ENCODE assay signal across 30 mouse cellular contexts in genomic region chr12:103962337-103962736, GRCm38 (mm10). TPM values are rescaled to one million over a fixed set of nuclear protein-coding genes. Genes with fewer than 3 reads are reported as not detected.
A peak's percentile ranks its signal among the peaks of the same experiment; 100 is the strongest.
DNase-seq lines count a peak whose midpoint lies in the region; ATAC-seq and TF ChIP-seq lines count a peak whose summit lies in the region.
"Had no signal": no experiment of that assay in that cellular context is flagged by ENCODE, and none has a peak within 500 bp of the region (broad histone marks: within the 10 kb centered on the region; RNA-seq: fewer than 3 reads in every experiment).

No protein-coding gene starts in this region.

- no peaks in the 10 kb centered on the region for H3K36me3 ChIP-seq in kidney, embryonic 14.5 days (ENCODE audit: control insufficient read depth, insufficient read depth, low read length)
- H3K36me3 ChIP-seq in kidney, embryonic 16.5 days (ENCODE audit: insufficient read depth, low read length), result no peaks in the 10 kb centered on the region
- no peaks in the 10 kb centered on the region for H3K36me3 ChIP-seq in liver, postnatal 0 days (replicated peaks; ENCODE audit: insufficient read depth, low read length)
- H3K36me3 ChIP-seq in liver, embryonic 11.5 days (ENCODE audit: control insufficient read depth, insufficient read depth, low read length), result no peaks in the 10 kb centered on the region
- H3K36me3 ChIP-seq in myocyte (ENCODE audit: control insufficient read depth, insufficient read depth), result no peaks in the 10 kb centered on the region
- no peaks in the 10 kb centered on the region for H3K36me3 ChIP-seq in heart, embryonic 10.5 days
- H3K36me3 ChIP-seq: embryonic facial prominence, embryonic 12.5 days; embryonic facial prominence, embryonic 15.5 days; heart, embryonic 12.5 days; heart, embryonic 15.5 days; hindbrain, embryonic 10.5 days; hindbrain, embryonic 13.5 days had no signal

- no peaks in the 10 kb centered on the region for H3K27me3 ChIP-seq in kidney, embryonic 14.5 days (ENCODE audit: control insufficient read depth, insufficient read depth, low read length)
- no peaks in the 10 kb centered on the region for H3K27me3 ChIP-seq in kidney, embryonic 16.5 days (ENCODE audit: insufficient read depth, low read length)
- H3K27me3 ChIP-seq in liver, postnatal 0 days (ENCODE audit: insufficient read depth, low read length), result no peaks in the 10 kb centered on the region
- H3K27me3 ChIP-seq in liver, embryonic 11.5 days (replicated peaks; ENCODE audit: control insufficient read depth, insufficient read depth, low read length), result no peaks in the 10 kb centered on the region
- H3K27me3 ChIP-seq in myocyte (ENCODE audit: control insufficient read depth, insufficient read depth, insufficient read length), result no peaks in the 10 kb centered on the region
- H3K27me3 ChIP-seq in heart, embryonic 10.5 days (ENCODE audit: insufficient read depth, poor library complexity, severe bottlenecking), result no peaks in the 10 kb centered on the region
- H3K27me3 ChIP-seq: embryonic facial prominence, embryonic 12.5 days; embryonic facial prominence, embryonic 15.5 days; heart, embryonic 12.5 days; heart, embryonic 15.5 days; hindbrain, embryonic 13.5 days had no signal

- no peak overlapping the region for H3K27ac ChIP-seq in kidney, embryonic 14.5 days (ENCODE audit: low read depth, low read length)
- no peak overlapping the region for H3K27ac ChIP-seq in kidney, embryonic 16.5 days (ENCODE audit: low read length)
- peak overlapping the region; percentile 84 for H3K27ac ChIP-seq in liver, postnatal 0 days (ENCODE audit: low read depth)
- no peak overlapping the region for H3K27ac ChIP-seq in liver, embryonic 11.5 days (ENCODE audit: low read depth, low read length)
- no peak overlapping the region for H3K27ac ChIP-seq in heart, embryonic 10.5 days
- H3K27ac ChIP-seq: embryonic facial prominence, embryonic 12.5 days; embryonic facial prominence, embryonic 15.5 days; gastrocnemius, adult 2 months; heart, embryonic 15.5 days; hindbrain, embryonic 10.5 days; hindbrain, embryonic 13.5 days had no signal

- DNase-seq in liver, postnatal 0 days, result no peak
- no peak for DNase-seq in liver, embryonic 11.5 days (ENCODE audit: low spot score)
- no peak for DNase-seq in heart, embryonic 10.5 days (ENCODE audit: low spot score)
- DNase-seq: adrenal gland, postnatal 25 days; cerebellum, adult 18-20 months; cerebellum, adult 9-10 months; cerebellum, postnatal 14 days; forebrain, postnatal 0 days; gastrocnemius, adult 2 months; gastrocnemius, postnatal 14 days; heart, adult 11 months; heart, postnatal 10 days; heart, postnatal 36 days had no signal

- no peaks in the 10 kb centered on the region for H3K9me3 ChIP-seq in kidney, embryonic 14.5 days (ENCODE audit: control insufficient read depth, low read length)
- no peaks in the 10 kb centered on the region for H3K9me3 ChIP-seq in kidney, embryonic 16.5 days (ENCODE audit: low read length)
- no peaks in the 10 kb centered on the region for H3K9me3 ChIP-seq in liver, postnatal 0 days (ENCODE audit: low read length)
- no peaks in the 10 kb centered on the region; the same call in 1 of the 2 replicates for H3K9me3 ChIP-seq in liver, embryonic 11.5 days (ENCODE audit: control insufficient read depth, low read length)
- H3K9me3 ChIP-seq in heart, embryonic 10.5 days, result 0 out of 2 replicates have a peak, but pooled peaks cover 8% of the 10 kb centered on the region
- H3K9me3 ChIP-seq: embryonic facial prominence, embryonic 12.5 days; embryonic facial prominence, embryonic 15.5 days; heart, embryonic 15.5 days had no signal

- H3K9ac ChIP-seq in kidney, embryonic 14.5 days (ENCODE audit: low read depth, low read length), result no peak overlapping the region
- no peak overlapping the region for H3K9ac ChIP-seq in kidney, embryonic 16.5 days (replicated peaks; ENCODE audit: low read length)
- no peak overlapping the region for H3K9ac ChIP-seq in liver, postnatal 0 days (replicated peaks)
- H3K9ac ChIP-seq in liver, embryonic 11.5 days (ENCODE audit: low read depth, low read length), result no peak overlapping the region
- H3K9ac ChIP-seq: embryonic facial prominence, embryonic 12.5 days; embryonic facial prominence, embryonic 15.5 days; forebrain, postnatal 0 days; heart, embryonic 12.5 days; heart, embryonic 15.5 days; hindbrain, embryonic 13.5 days had no signal

- WGBS in kidney, embryonic 14.5 days, result 79% methylated on average over 5 of the region's 5 CpGs
- WGBS in kidney, embryonic 16.5 days, result 80% methylated on average over 5 of the region's 5 CpGs
- 54% methylated on average over 5 of the region's 5 CpGs for WGBS in liver, postnatal 0 days (ENCODE audit: insufficient replicate concordance)
- whole genome bisulfite sequencing in liver, embryonic 11.5 days, result 76% methylated on average over 5 of the region's 5 CpGs
- WGBS in heart, embryonic 10.5 days, result 81% methylated on average over 5 of the region's 5 CpGs

- H3K4me2 ChIP-seq in kidney, embryonic 14.5 days (replicated peaks; ENCODE audit: low read depth, low read length), result no peak overlapping the region
- no peak overlapping the region for H3K4me2 ChIP-seq in kidney, embryonic 16.5 days (replicated peaks; ENCODE audit: low read depth, low read length)
- no peak overlapping the region for H3K4me2 ChIP-seq in liver, postnatal 0 days (ENCODE audit: low read depth, low read length)
- H3K4me2 ChIP-seq in liver, embryonic 11.5 days, result no peak overlapping the region
- peak overlapping the region; percentile 58 for H3K4me2 ChIP-seq in myocyte (ENCODE audit: low read depth)
- H3K4me2 ChIP-seq: embryonic facial prominence, embryonic 12.5 days; embryonic facial prominence, embryonic 15.5 days; heart, embryonic 12.5 days; heart, embryonic 15.5 days; hindbrain, embryonic 13.5 days had no signal

- no peak overlapping the region for H3K4me3 ChIP-seq in kidney, embryonic 14.5 days (ENCODE audit: low read length)
- H3K4me3 ChIP-seq in kidney, embryonic 16.5 days (ENCODE audit: low read length), result no peak overlapping the region
- no peak overlapping the region for H3K4me3 ChIP-seq in liver, postnatal 0 days (ENCODE audit: low read depth, low read length)
- no peak overlapping the region for H3K4me3 ChIP-seq in liver, embryonic 11.5 days (ENCODE audit: low read depth, low read length)
- no peak overlapping the region for H3K4me3 ChIP-seq in myocyte
- H3K4me3 ChIP-seq in heart, embryonic 10.5 days, result no peak overlapping the region
- H3K4me3 ChIP-seq: embryonic facial prominence, embryonic 12.5 days; embryonic facial prominence, embryonic 15.5 days; gastrocnemius, adult 2 months; heart, embryonic 12.5 days; heart, embryonic 15.5 days; hindbrain, embryonic 10.5 days; hindbrain, embryonic 13.5 days had no signal

- peak; percentile 14; the same call in 1 of the 2 replicates for ATAC-seq in kidney, embryonic 14.5 days (ENCODE audit: low FRiP score, low TSS enrichment)
- no peak for ATAC-seq in kidney, embryonic 16.5 days (ENCODE audit: low FRiP score, low TSS enrichment)
- ATAC-seq in liver, postnatal 0 days, result no peak
- ATAC-seq in liver, embryonic 11.5 days (replicated peaks; ENCODE audit: low FRiP score), result no peak
- ATAC-seq: activated CD4-positive, CD25-positive, alpha-beta regulatory T cell, adult 4 months; CD4-positive, CD25-positive, alpha-beta regulatory T cell, adult 4 months; forebrain, embryonic 14.5 days; forebrain, postnatal 0 days; hindbrain, embryonic 16.5 days had no signal

- no peak for TF ChIP-seq CTCF in liver, postnatal 0 days (IDR thresholded peaks at IDR 0.05; ENCODE audit: low read depth)

- H3K79me2 ChIP-seq in myocyte (ENCODE audit: control insufficient read depth, insufficient read depth), result no peaks in the 10 kb centered on the region

- H3ac ChIP-seq in myocyte (ENCODE audit: control insufficient read depth, insufficient read length), result no peak overlapping the region

- H3K4me1 ChIP-seq in kidney, embryonic 14.5 days (ENCODE audit: control insufficient read depth, insufficient read depth, low read length), result no peaks in the 10 kb centered on the region
- no peaks in the 10 kb centered on the region for H3K4me1 ChIP-seq in kidney, embryonic 16.5 days (ENCODE audit: insufficient read depth, low read length)
- peaks cover 6% of the 10 kb centered on the region; the same call in 1 of the 2 replicates for H3K4me1 ChIP-seq in liver, postnatal 0 days (ENCODE audit: insufficient read depth)
- no peaks in the 10 kb centered on the region for H3K4me1 ChIP-seq in liver, embryonic 11.5 days (replicated peaks; ENCODE audit: control insufficient read depth, insufficient read depth, low read length)
- no peaks in the 10 kb centered on the region for H3K4me1 ChIP-seq in heart, embryonic 10.5 days
- H3K4me1 ChIP-seq: embryonic facial prominence, embryonic 12.5 days; embryonic facial prominence, embryonic 15.5 days; heart, embryonic 12.5 days; heart, embryonic 15.5 days; hindbrain, embryonic 10.5 days; hindbrain, embryonic 13.5 days had no signal

- no peak for TF ChIP-seq EP300 in liver, postnatal 0 days (IDR thresholded peaks at IDR 0.05; ENCODE audit: low read depth)

- TF ChIP-seq POLR2A in myocyte (IDR thresholded peaks at IDR 0.05; ENCODE audit: insufficient read length, low read depth), result no peak

RNA-seq across cellular contexts. Expression of gene Serpina1e, which starts 3.6 kb away (rescaled TPM):
- polyA plus RNA-seq in kidney, embryonic 14.5 days (2014; fragmentation: Nextera tagmentation; extraction: Ambion mirVana), result 0.19 and 0.26 TPM in 2 replicates
- 1.3 and 1.5 TPM in 2 replicates for polyA plus RNA-seq in kidney, embryonic 16.5 days (2015; fragmentation: Nextera tagmentation; extraction: Ambion mirVana)
- 4,259 and 4,481 TPM in 2 replicates for polyA plus RNA-seq in liver, postnatal 0 days (2015; fragmentation: Nextera tagmentation; extraction: Ambion mirVana)
- polyA plus RNA-seq in liver, embryonic 11.5 days (2014; fragmentation: Nextera tagmentation; extraction: Ambion mirVana), result 36.4 and 37.7 TPM in 2 replicates
- polyA plus RNA-seq in myocyte (2012; fragmentation: generic; extraction: Trizol), result 0.53 TPM
- 0.25 and 6.2 TPM in 2 replicates for polyA plus RNA-seq in heart, embryonic 10.5 days (2016; fragmentation: Nextera tagmentation; extraction: Ambion mirVana)
- polyA plus RNA-seq: activated CD4-positive, CD25-positive, alpha-beta regulatory T cell, adult 4 months; C2C12; CD4-positive, CD25-positive, alpha-beta regulatory T cell, adult 4 months; embryonic facial prominence, embryonic 12.5 days; forebrain, embryonic 11.5 days; forebrain, embryonic 14.5 days; forebrain, postnatal 0 days; frontal cortex, adult 2 months; hindbrain, embryonic 10.5 days; hindbrain, embryonic 13.5 days; hindbrain, embryonic 16.5 days had no signal

RNA-seq across cellular contexts. Expression of gene Serpina11, which starts 27.4 kb away (rescaled TPM):
- polyA plus RNA-seq in kidney, embryonic 14.5 days (2014; fragmentation: Nextera tagmentation; extraction: Ambion mirVana), result not detected in 2 replicates
- not detected in 2 replicates for polyA plus RNA-seq in kidney, embryonic 16.5 days (2015; fragmentation: Nextera tagmentation; extraction: Ambion mirVana)
- polyA plus RNA-seq in liver, postnatal 0 days (2015; fragmentation: Nextera tagmentation; extraction: Ambion mirVana), result 224 and 244 TPM in 2 replicates
- 2.7 and 3.0 TPM in 2 replicates for polyA plus RNA-seq in liver, embryonic 11.5 days (2014; fragmentation: Nextera tagmentation; extraction: Ambion mirVana)
- polyA plus RNA-seq in myocyte (2012; fragmentation: generic; extraction: Trizol), result 0.10 TPM
- 0.72 TPM in 1 of 2 replicates, not detected in the other for polyA plus RNA-seq in heart, embryonic 10.5 days (2016; fragmentation: Nextera tagmentation; extraction: Ambion mirVana)
- polyA plus RNA-seq: activated CD4-positive, CD25-positive, alpha-beta regulatory T cell, adult 4 months; brain, embryonic 14.5 days; C2C12; CD4-positive, CD25-positive, alpha-beta regulatory T cell, adult 4 months; embryonic facial prominence, embryonic 12.5 days; embryonic facial prominence, embryonic 15.5 days; forebrain, embryonic 11.5 days; forebrain, embryonic 14.5 days; forebrain, postnatal 0 days; frontal cortex, adult 2 months; heart, embryonic 12.5 days; heart, embryonic 15.5 days; hindbrain, embryonic 10.5 days; hindbrain, embryonic 13.5 days; hindbrain, embryonic 16.5 days had no signal

RNA-seq across cellular contexts. Expression of gene Serpina9, which starts 51.2 kb away (rescaled TPM):
- polyA plus RNA-seq in kidney, embryonic 14.5 days (2014; fragmentation: Nextera tagmentation; extraction: Ambion mirVana), result not detected in 2 replicates
- polyA plus RNA-seq in kidney, embryonic 16.5 days (2015; fragmentation: Nextera tagmentation; extraction: Ambion mirVana), result 0.06 TPM in 1 of 2 replicates, not detected in the other
- polyA plus RNA-seq in liver, postnatal 0 days (2015; fragmentation: Nextera tagmentation; extraction: Ambion mirVana), result 0.05 and 0.06 TPM in 2 replicates
- polyA plus RNA-seq in liver, embryonic 11.5 days (2014; fragmentation: Nextera tagmentation; extraction: Ambion mirVana), result not detected in 2 replicates
- 0.14 TPM for polyA plus RNA-seq in myocyte (2012; fragmentation: generic; extraction: Trizol)
- polyA plus RNA-seq in heart, embryonic 10.5 days (2016; fragmentation: Nextera tagmentation; extraction: Ambion mirVana), result 0.18 TPM in 1 of 2 replicates, not detected in the other
- polyA plus RNA-seq: forebrain, embryonic 11.5 days; forebrain, embryonic 14.5 days; hindbrain, embryonic 10.5 days; hindbrain, embryonic 13.5 days had no signal

RNA-seq across cellular contexts. Expression of gene Serpina1c, which starts 57.6 kb away (rescaled TPM):
- polyA plus RNA-seq in kidney, embryonic 14.5 days (2014; fragmentation: Nextera tagmentation; extraction: Ambion mirVana), result 0.51 TPM in 1 of 2 replicates, not detected in the other
- 1.1 and 1.5 TPM in 2 replicates for polyA plus RNA-seq in kidney, embryonic 16.5 days (2015; fragmentation: Nextera tagmentation; extraction: Ambion mirVana)
- polyA plus RNA-seq in liver, postnatal 0 days (2015; fragmentation: Nextera tagmentation; extraction: Ambion mirVana), result 1,386 and 1,402 TPM in 2 replicates
- 20.4 and 21.9 TPM in 2 replicates for polyA plus RNA-seq in liver, embryonic 11.5 days (2014; fragmentation: Nextera tagmentation; extraction: Ambion mirVana)
- polyA plus RNA-seq in myocyte (2012; fragmentation: generic; extraction: Trizol), result not detected
- 0.22 and 4.4 TPM in 2 replicates for polyA plus RNA-seq in heart, embryonic 10.5 days (2016; fragmentation: Nextera tagmentation; extraction: Ambion mirVana)
- polyA plus RNA-seq: activated CD4-positive, CD25-positive, alpha-beta regulatory T cell, adult 4 months; brain, embryonic 14.5 days; C2C12; CD4-positive, CD25-positive, alpha-beta regulatory T cell, adult 4 months; embryonic facial prominence, embryonic 12.5 days; embryonic facial prominence, embryonic 15.5 days; forebrain, embryonic 11.5 days; forebrain, embryonic 14.5 days; forebrain, postnatal 0 days; frontal cortex, adult 2 months; hindbrain, embryonic 10.5 days; hindbrain, embryonic 13.5 days; hindbrain, embryonic 16.5 days had no signal

Comparison
In these comparisons a context has a peak if more than half of its experiments do, and no peak if none do; other contexts are left out.
1. RNA of gene Serpina1e, which starts 3.6 kb away (polyA plus RNA-seq): 4,259 to 4,481 TPM in liver, postnatal 0 days; 36.4 to 37.7 TPM in liver, embryonic 11.5 days, 0.25 to 6.2 TPM in heart, embryonic 10.5 days, 1.3 to 1.5 TPM in kidney, embryonic 16.5 days, 0.53 TPM in myocyte (single experiment) and 0.19 to 0.26 TPM in kidney, embryonic 14.5 days; every median in the first group is over 100 times any median in the second.
2. RNA of gene Serpina11, which starts 27.4 kb away (polyA plus RNA-seq): 224 to 244 TPM in liver, postnatal 0 days; 2.7 to 3.0 TPM in liver, embryonic 11.5 days, 0.72 TPM in heart, embryonic 10.5 days, 0.10 TPM in myocyte (single experiment), not detected in kidney, embryonic 16.5 days and not detected in kidney, embryonic 14.5 days; every median in the first group is over 10 times any median in the second.